Mouse (Mus musculus): Measurements from ENCODE around the gene 5530401A14Rik. TPM values are rescaled to one million over a fixed set of nuclear protein-coding genes. Genes with fewer than 3 reads are reported as not detected.
A peak's percentile ranks its signal among the peaks of the same experiment; 100 is the strongest.

5530401A14Rik gene
- total and polyA plus RNA-seq, 2 experiments from 2014 or later, result 0.67 TPM; not detected in 1

- WGBS, result 25% methylated on average over 6 of the region's 6 CpGs
- DNase-seq (ENCODE audit: low spot score) (peak; percentile 28), ATAC-seq (ENCODE audit: low FRiP score) (no peak)
- Histone ChIP-seq H3K4me2 (ENCODE audit: low read depth, low read length, poor library complexity, severe bottlenecking) (no peak overlapping the region), H3K27me3 (ENCODE audit: insufficient read depth, low read length) (no peaks in the 10 kb centered on the region), H3K36me3 (ENCODE audit: insufficient read depth, low read length) (no peaks in the 10 kb centered on the region), H3K4me1 (ENCODE audit: insufficient read depth, low read length) (0 out of 2 replicates have a peak, but pooled peaks cover 2% of the 10 kb centered on the region), H3K9ac (replicated peaks; ENCODE audit: low read length, poor library complexity, severe bottlenecking) (no peak overlapping the region), H3K4me3 (ENCODE audit: low read depth, low read length) (no peak overlapping the region), H3K27ac (ENCODE audit: low read depth, low read length) (no peak overlapping the region), H3K9me3 (ENCODE audit: low read length) (no peaks in the 10 kb centered on the region)
- TF ChIP-seq CTCF (IDR thresholded peaks at IDR 0.05), result no peak
These were observed 55.0 kb downstream of the 5530401A14Rik start for GRCm38 (mm10) chr11:81915501-81915900.

GRCm38 (mm10) chr11:81923096-81923495 is 62.6 kb downstream of the 5530401A14Rik start:
- Histone ChIP-seq H3K9me3 (ENCODE audit: low read length) (no peaks in the 10 kb centered on the region), H3K4me2 (ENCODE audit: low read depth, low read length, poor library complexity, severe bottlenecking) (no peak overlapping the region), H3K36me3 (ENCODE audit: insufficient read depth, low read length) (no peaks in the 10 kb centered on the region), H3K4me1 (ENCODE audit: insufficient read depth, low read length) (no peaks in the 10 kb centered on the region), H3K27me3 (ENCODE audit: insufficient read depth, low read length) (no peaks in the 10 kb centered on the region), H3K4me3 (ENCODE audit: low read depth, low read length) (no peak overlapping the region), H3K27ac (ENCODE audit: low read depth, low read length) (no peak overlapping the region), H3K9ac (replicated peaks; ENCODE audit: low read length, poor library complexity, severe bottlenecking) (no peak overlapping the region)
- ATAC-seq (ENCODE audit: low FRiP score), result no peak
- TF ChIP-seq CTCF (IDR thresholded peaks at IDR 0.05), result no peak
- WGBS, result 83% methylated on average over 2 of the region's 2 CpGs
- DNase-seq (ENCODE audit: low spot score), result no peak

DNA sequence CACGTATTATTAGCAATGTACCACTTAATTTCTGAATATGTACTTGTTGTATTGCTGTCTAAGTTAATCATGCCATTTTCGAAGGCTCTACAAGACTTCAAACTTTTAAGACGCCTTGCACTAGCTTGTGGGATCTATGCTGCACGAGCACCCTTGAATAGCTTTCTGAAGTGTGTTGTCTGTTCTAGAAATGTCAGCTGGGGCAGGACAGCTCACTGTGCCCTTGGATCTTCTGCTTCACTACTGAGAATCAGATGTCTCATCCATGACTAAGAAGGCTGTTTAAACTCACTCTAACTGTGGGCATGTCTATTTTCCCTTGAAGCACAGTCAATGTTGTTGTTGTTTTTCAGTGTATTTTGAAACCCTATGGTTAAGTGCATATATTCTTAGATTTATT is 63.2 kb downstream of the 5530401A14Rik start:
- ATAC-seq (ENCODE audit: low FRiP score), result no peak
- H3K4me2 ChIP-seq (ENCODE audit: low read depth, low read length, poor library complexity, severe bottlenecking), result no peak overlapping the region
- 90% methylated on average over 4 of the region's 4 CpGs for WGBS
- no peak overlapping the region for H3K27ac ChIP-seq (ENCODE audit: low read depth, low read length)
- H3K9me3 ChIP-seq (ENCODE audit: low read length), result no peaks in the 10 kb centered on the region
- no peaks in the 10 kb centered on the region for H3K27me3 ChIP-seq (ENCODE audit: insufficient read depth, low read length)
- H3K4me3 ChIP-seq (ENCODE audit: low read depth, low read length), result no peak overlapping the region
- no peak for TF ChIP-seq CTCF (IDR thresholded peaks at IDR 0.05)
- H3K9ac ChIP-seq (replicated peaks; ENCODE audit: low read length, poor library complexity, severe bottlenecking), result no peak overlapping the region
- no peaks in the 10 kb centered on the region for H3K4me1 ChIP-seq (ENCODE audit: insufficient read depth, low read length)
- DNase-seq (ENCODE audit: low spot score), result no peak
- no peaks in the 10 kb centered on the region for H3K36me3 ChIP-seq (ENCODE audit: insufficient read depth, low read length)

DNA sequence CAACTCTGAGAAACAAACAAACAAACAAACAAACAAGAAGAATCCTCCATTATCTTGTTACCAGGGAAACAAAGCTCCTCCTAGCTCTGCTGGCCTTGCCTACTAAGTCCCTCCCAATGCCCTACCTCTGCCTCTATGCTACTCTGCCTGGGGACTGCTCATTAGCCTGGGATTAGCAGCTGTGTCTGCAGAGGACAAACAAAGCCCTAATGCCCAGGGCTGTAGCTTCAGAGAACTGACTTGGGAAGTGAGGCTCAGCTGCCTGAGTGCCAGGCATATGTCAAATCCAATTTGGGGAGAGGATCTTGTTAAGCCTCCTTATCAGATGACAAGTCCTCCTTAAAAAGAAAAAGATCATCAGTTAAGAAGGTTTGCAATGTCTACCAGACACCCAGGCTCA is 65.9 kb downstream of the 5530401A14Rik start:
- H3K4me2 ChIP-seq (ENCODE audit: low read depth, low read length, poor library complexity, severe bottlenecking), result no peak overlapping the region
- ATAC-seq (ENCODE audit: low FRiP score) (no peak), DNase-seq (ENCODE audit: low spot score) (peak; percentile 6)
- no peak overlapping the region for H3K4me3 ChIP-seq (ENCODE audit: low read depth, low read length)
- H3K4me1 ChIP-seq (ENCODE audit: insufficient read depth, low read length), result no peaks in the 10 kb centered on the region
- H3K27me3 ChIP-seq (ENCODE audit: insufficient read depth, low read length), result no peaks in the 10 kb centered on the region
- TF ChIP-seq CTCF (IDR thresholded peaks at IDR 0.05), result no peak
- H3K27ac ChIP-seq (ENCODE audit: low read depth, low read length), result no peak overlapping the region
- no peak overlapping the region for H3K9ac ChIP-seq (replicated peaks; ENCODE audit: low read length, poor library complexity, severe bottlenecking)
- no peaks in the 10 kb centered on the region for H3K36me3 ChIP-seq (ENCODE audit: insufficient read depth, low read length)
- H3K9me3 ChIP-seq (ENCODE audit: low read length), result no peaks in the 10 kb centered on the region

GRCm38 (mm10) chr11:81937516-81937915 is 77.0 kb downstream of the 5530401A14Rik start:
- Histone ChIP-seq H3K4me3 (ENCODE audit: low read depth, low read length) (no peak overlapping the region), H3K27ac (ENCODE audit: low read depth, low read length) (no peak overlapping the region), H3K36me3 (ENCODE audit: insufficient read depth, low read length) (no peaks in the 10 kb centered on the region), H3K4me2 (ENCODE audit: low read depth, low read length, poor library complexity, severe bottlenecking) (no peak overlapping the region), H3K9ac (replicated peaks; ENCODE audit: low read length, poor library complexity, severe bottlenecking) (no peak overlapping the region), H3K27me3 (ENCODE audit: insufficient read depth, low read length) (no peaks in the 10 kb centered on the region), H3K9me3 (ENCODE audit: low read length) (no peaks in the 10 kb centered on the region), H3K4me1 (ENCODE audit: insufficient read depth, low read length) (no peaks in the 10 kb centered on the region)
- WGBS, result 74% methylated on average over 1 of the region's 1 CpGs
- no peak for DNase-seq (ENCODE audit: low spot score)
- TF ChIP-seq CTCF (IDR thresholded peaks at IDR 0.05), result no peak
- no peak for ATAC-seq (ENCODE audit: low FRiP score)

- ATAC-seq (ENCODE audit: low FRiP score), result no peak
- WGBS, result 19% methylated on average over 1 of the region's 1 CpGs
These were observed 80.5 kb downstream of the 5530401A14Rik start for GRCm38 (mm10) chr11:81940988-81941387.

More at GRCm38 (mm10) chr11:81940988-81941387, 80.5 kb downstream of the 5530401A14Rik start:
- Histone ChIP-seq H3K9me3 (ENCODE audit: low read length) (no peaks in the 10 kb centered on the region), H3K4me2 (ENCODE audit: low read depth, low read length, poor library complexity, severe bottlenecking) (no peak overlapping the region), H3K4me3 (ENCODE audit: low read depth, low read length) (no peak overlapping the region), H3K4me1 (ENCODE audit: insufficient read depth, low read length) (no peaks in the 10 kb centered on the region), H3K27me3 (ENCODE audit: insufficient read depth, low read length) (no peaks in the 10 kb centered on the region), H3K9ac (replicated peaks; ENCODE audit: low read length, poor library complexity, severe bottlenecking) (no peak overlapping the region), H3K27ac (ENCODE audit: low read depth, low read length) (no peak overlapping the region), H3K36me3 (ENCODE audit: insufficient read depth, low read length) (no peaks in the 10 kb centered on the region)
- peak; percentile 31 for DNase-seq (ENCODE audit: low spot score)
- peak; percentile 67 for TF ChIP-seq CTCF (IDR thresholded peaks at IDR 0.05)
